Mouse (Mus musculus): ENCODE data around the gene Dab2. TPM values are rescaled to one million over a fixed set of nuclear protein-coding genes. Genes with fewer than 3 reads are reported as not detected.

The Dab2 gene
- polyA plus RNA-seq (2014; fragmentation: Illumina TruSeq; extraction: RNeasy Lipid Tissue Mini Kit (QIAGEN cat#74804); ENCODE audit: low read depth, low replicate concordance): 24.5 TPM

GRCm38 (mm10) chr15:6299554-6299953, at the start of gene Dab2:
TSS of gene Dab2 (plus strand) at chr15:6299788.

GRCm38 (mm10) chr15:6445135-6445534, 145.5 kb downstream of the Dab2 start, which contains the start of gene C9:
TSS of gene C9 (plus strand) at chr15:6445327.

Other genes with a start within 250 kb of the Dab2 start
- gene C9, start 145.5 kb downstream of the Dab2 start, polyA plus RNA-seq (2014; fragmentation: Illumina TruSeq; extraction: RNeasy Lipid Tissue Mini Kit (QIAGEN cat#74804); ENCODE audit: low read depth, low replicate concordance): 622 TPM
- 9.1 TPM for gene Fyb, start 223.1 kb downstream of the Dab2 start, polyA plus RNA-seq (2014; fragmentation: Illumina TruSeq; extraction: RNeasy Lipid Tissue Mini Kit (QIAGEN cat#74804); ENCODE audit: low read depth, low replicate concordance)

Measured in liver, adult 10 weeks (tissue).